Mouse (Mus musculus) limb, embryonic 10.5 days (tissue): ENCODE data around the gene Zfp612. TPM values are rescaled to one million over a fixed set of nuclear protein-coding genes. Genes with fewer than 3 reads are reported as not detected.
"Not testable (repeated sequence)": the region's sequence is repeated elsewhere in the genome, so short reads cannot be mapped to it uniquely, and the experiment has no call there.

Experiments
- DNase-seq: peaks from one replicate; pipeline ENCODE4 v3.0.0-alpha.2; 2017; ENCODE audit warnings: low spot score
- H3K27ac ChIP-seq: fragments of 300-500 bp; sonication (generic); 2 replicates; pipeline ENCODE4 v1.5.1; 2016; ENCODE audit warnings: mild to moderate bottlenecking
- H3K27me3 ChIP-seq: fragments of 300-500 bp; sonication (generic); 2 replicates; pipeline ENCODE4 v1.6.1; 2016; ENCODE audit warnings: low read depth, mild to moderate bottlenecking; ENCODE audit not compliant: poor library complexity, severe bottlenecking
- H3K36me3 ChIP-seq: fragments of 300-500 bp; sonication (generic); 2 replicates; pipeline ENCODE4 v1.6.1; 2016; ENCODE audit warnings: mild to moderate bottlenecking, moderate library complexity
- H3K4me1 ChIP-seq: fragments of 300-500 bp; sonication (generic); 2 replicates; pipeline ENCODE4 v1.6.1; 2016
- H3K4me3 ChIP-seq: fragments of 300-500 bp; sonication (generic); 2 replicates; pipeline ENCODE4 v1.5.1; 2016; ENCODE audit warnings: mild to moderate bottlenecking, moderate library complexity
- H3K9me3 ChIP-seq: fragments of 300-500 bp; sonication (generic); replicated peaks from 2 replicates; pipeline ENCODE4 v1.6.1; 2016; ENCODE audit warnings: mild to moderate bottlenecking
- WGBS: fragments of 180-500 bp; shearing (Covaris S2); methylation state at CpG from one replicate; pipeline ENCODE4 v1.1.7; 2016; 5-methylcytosine and 5-hydroxymethylcytosine counted together
- polyA plus RNA-seq: library from polyadenylated mRNA; unstranded; fragments of >200 nt; fragmentation: Nextera tagmentation; extraction: Ambion mirVana; gene quantifications from 2 replicates; pipeline ENCODE4 v1.2.1, GENCODE M21; 2016

Gene Zfp612
- polyA plus RNA-seq, result 6.4 and 9.3 TPM in 2 replicates

GRCm38 (mm10) chr8:110079282-110080221, at the start of gene Zfp612:
Gene Zfp612 (plus strand): TSS chr8:110079746.
- peaks cover 17% of the 10 kb centered on the region for H3K4me1 ChIP-seq
- no peaks in the 10 kb centered on the region; the same call in 1 of the 2 replicates for H3K27me3 ChIP-seq
- peaks cover 19% of the 10 kb centered on the region for H3K36me3 ChIP-seq
- H3K9me3 ChIP-seq, result no peaks in the 10 kb centered on the region
- peak within 1 kb of the TSS; percentile 80 for H3K27ac ChIP-seq
- peak; percentile 84 for DNase-seq
- H3K4me3 ChIP-seq, result peak within 1 kb of the TSS; percentile 79
- WGBS, result 7% methylated on average over 54 of the region's 54 CpGs

GRCm38 (mm10) chr8:110033771-110034170, 45.8 kb upstream of the Zfp612 start:
- H3K9me3 ChIP-seq, H3K4me1 ChIP-seq, H3K36me3 ChIP-seq, H3K27me3 ChIP-seq, DNase-seq, H3K27ac ChIP-seq, H3K4me3 ChIP-seq: not testable (repeated sequence)
- WGBS, result 36% methylated on average over 8 of the region's 8 CpGs

GRCm38 (mm10) chr8:110034331-110034730, 45.2 kb upstream of the Zfp612 start:
- no peak for DNase-seq
- Histone ChIP-seq H3K27me3 (no peaks in the 10 kb centered on the region), H3K36me3 (no peaks in the 10 kb centered on the region), H3K9me3 (no peaks in the 10 kb centered on the region), H3K4me1 (no peaks in the 10 kb centered on the region), H3K27ac (no peak overlapping the region), H3K4me3 (no peak overlapping the region)
- WGBS, result 85% methylated on average over 4 of the region's 4 CpGs

GRCm38 (mm10) chr8:110036156-110036555, 43.4 kb upstream of the Zfp612 start:
- Histone ChIP-seq H3K4me3 (no peak overlapping the region), H3K27ac (no peak overlapping the region), H3K4me1 (no peaks in the 10 kb centered on the region), H3K9me3 (no peaks in the 10 kb centered on the region), H3K36me3 (no peaks in the 10 kb centered on the region), H3K27me3 (no peaks in the 10 kb centered on the region)
- DNase-seq, result no peak
- WGBS, result 84% methylated on average over 2 of the region's 2 CpGs

- H3K27me3 ChIP-seq, result no peaks in the 10 kb centered on the region
- H3K4me1 ChIP-seq, result no peaks in the 10 kb centered on the region
- no peak for DNase-seq
- no peaks in the 10 kb centered on the region for H3K36me3 ChIP-seq
- WGBS, result 45% methylated on average over 7 of the region's 7 CpGs
- no peak overlapping the region for H3K27ac ChIP-seq
- no peak overlapping the region for H3K4me3 ChIP-seq
- no peaks in the 10 kb centered on the region for H3K9me3 ChIP-seq
Observed at GRCm38 (mm10) chr8:110039216-110039615, 40.3 kb upstream of the Zfp612 start.

- H3K4me3 ChIP-seq, result no peak within 1 kb of the TSS
- WGBS, result 87% methylated on average over 5 of the region's 5 CpGs
- DNase-seq, result no peak
- no peaks in the 10 kb centered on the region for H3K4me1 ChIP-seq
- H3K9me3 ChIP-seq, result no peaks in the 10 kb centered on the region
- H3K36me3 ChIP-seq, result no peaks in the 10 kb centered on the region
- no peak within 1 kb of the TSS for H3K27ac ChIP-seq
- H3K27me3 ChIP-seq, result no peaks in the 10 kb centered on the region
Observed at GRCm38 (mm10) chr8:110039659-110040058, 39.9 kb upstream of the Zfp612 start, which contains the start of gene Chst4. Gene Chst4 (minus strand): TSS chr8:110039740.

GRCm38 (mm10) chr8:110040509-110040908, 39.0 kb upstream of the Zfp612 start:
- no peak overlapping the region for H3K4me3 ChIP-seq
- no peak for DNase-seq
- H3K36me3 ChIP-seq, result no peaks in the 10 kb centered on the region
- no peaks in the 10 kb centered on the region for H3K4me1 ChIP-seq
- H3K27ac ChIP-seq, result no peak overlapping the region
- H3K9me3 ChIP-seq, result no peaks in the 10 kb centered on the region
- WGBS, result 82% methylated on average over 4 of the region's 4 CpGs
- no peaks in the 10 kb centered on the region for H3K27me3 ChIP-seq

- H3K9me3 ChIP-seq, result no peaks in the 10 kb centered on the region
- WGBS, result 86% methylated on average over 6 of the region's 6 CpGs
- no peak for DNase-seq
Observed at GRCm38 (mm10) chr8:110051208-110051607, 28.3 kb upstream of the Zfp612 start.

GRCm38 (mm10) chr8:110058207-110058606, 21.3 kb upstream of the Zfp612 start:
- Histone ChIP-seq H3K4me3 (no peak overlapping the region), H3K27me3 (no peaks in the 10 kb centered on the region), H3K27ac (no peak overlapping the region), H3K4me1 (no peaks in the 10 kb centered on the region), H3K36me3 (no peaks in the 10 kb centered on the region), H3K9me3 (no peaks in the 10 kb centered on the region)
- no peak for DNase-seq
- WGBS, result 93% methylated on average over 8 of the region's 8 CpGs

More at GRCm38 (mm10) chr8:110051208-110051607, 28.3 kb upstream of the Zfp612 start:
- Histone ChIP-seq H3K27ac (no peak overlapping the region), H3K4me3 (no peak overlapping the region), H3K4me1 (no peaks in the 10 kb centered on the region), H3K36me3 (no peaks in the 10 kb centered on the region), H3K27me3 (no peaks in the 10 kb centered on the region)

GRCm38 (mm10) chr8:110064161-110064560, 15.4 kb upstream of the Zfp612 start:
- Histone ChIP-seq H3K9me3 (no peaks in the 10 kb centered on the region), H3K27ac (no peak overlapping the region), H3K36me3 (no peaks in the 10 kb centered on the region), H3K27me3 (no peaks in the 10 kb centered on the region), H3K4me3 (no peak overlapping the region), H3K4me1 (no peaks in the 10 kb centered on the region)
- 76% methylated on average over 9 of the region's 9 CpGs for WGBS
- DNase-seq, result no peak

- Histone ChIP-seq H3K4me3 (no peak overlapping the region), H3K4me1 (no peaks in the 10 kb centered on the region), H3K27me3 (no peaks in the 10 kb centered on the region), H3K36me3 (no peaks in the 10 kb centered on the region), H3K9me3 (no peaks in the 10 kb centered on the region), H3K27ac (no peak overlapping the region)
- no peak for DNase-seq
- WGBS, result 95% methylated on average over 18 of the region's 18 CpGs
Observed at GRCm38 (mm10) chr8:110064606-110065365, 14.8 kb upstream of the Zfp612 start.

- Histone ChIP-seq H3K4me3 (no peak overlapping the region), H3K27me3 (no peaks in the 10 kb centered on the region), H3K36me3 (no peaks in the 10 kb centered on the region), H3K9me3 (no peaks in the 10 kb centered on the region), H3K27ac (no peak overlapping the region), H3K4me1 (no peaks in the 10 kb centered on the region)
- no peak for DNase-seq
- 95% methylated on average over 4 of the region's 4 CpGs for WGBS
Observed at GRCm38 (mm10) chr8:110065676-110066075, 13.9 kb upstream of the Zfp612 start.

GRCm38 (mm10) chr8:110069706-110070105, 9.8 kb upstream of the Zfp612 start:
- H3K4me1 ChIP-seq, result no peaks in the 10 kb centered on the region
- WGBS, result 85% methylated on average over 4 of the region's 4 CpGs
- H3K27me3 ChIP-seq, result no peaks in the 10 kb centered on the region
- no peaks in the 10 kb centered on the region for H3K9me3 ChIP-seq
- no peak for DNase-seq
- H3K36me3 ChIP-seq, result no peaks in the 10 kb centered on the region
- no peak overlapping the region for H3K27ac ChIP-seq
- H3K4me3 ChIP-seq, result no peak overlapping the region
